Mouse (Mus musculus): ENCODE data around the gene Klhdc10. TPM values are rescaled to one million over a fixed set of nuclear protein-coding genes. Genes with fewer than 3 reads are reported as not detected.
A peak's percentile ranks its signal among the peaks of the same experiment; 100 is the strongest.

The Klhdc10 gene
- polyA plus RNA-seq, 1 experiment: 10.7 TPM

GRCm38 (mm10) chr6:30400146-30400545, 1.5 kb upstream of the Klhdc10 start:
- WGBS: 72% methylated on average over 5 of the region's 5 CpGs
- no peak for DNase-seq (ENCODE audit: low read depth, low spot score)

- WGBS: 2% methylated on average over 7 of the region's 7 CpGs
- no peak for DNase-seq (ENCODE audit: low read depth, low spot score)
Measured at GRCm38 (mm10) chr6:30400716-30401115, 952 bp upstream of the Klhdc10 start.

DNA sequence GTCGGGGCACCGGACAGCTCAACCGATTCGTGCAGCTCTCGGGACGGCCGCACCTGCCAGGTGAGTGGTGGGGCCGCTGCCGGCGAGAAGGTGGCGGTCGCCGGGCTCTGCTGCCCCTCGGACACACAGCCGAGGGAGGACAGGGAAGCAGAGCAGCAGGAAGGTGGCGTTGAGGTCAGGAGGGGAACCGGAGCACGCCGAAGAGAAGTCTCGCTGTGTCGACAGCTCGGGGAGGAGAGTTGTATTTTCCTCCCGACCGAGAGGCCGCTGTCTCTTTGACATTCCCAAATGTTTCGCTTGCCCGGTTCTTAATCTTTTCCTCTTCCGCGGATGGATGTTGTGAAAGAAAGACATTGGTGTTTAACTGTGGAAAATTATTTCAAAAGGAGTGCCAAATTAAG, 423 bp downstream of the Klhdc10 start:
- DNase-seq (ENCODE audit: low read depth, low spot score): no peak
- 1% methylated on average over 29 of the region's 29 CpGs for WGBS

GRCm38 (mm10) chr6:30403465-30403864, 1.8 kb downstream of the Klhdc10 start:
- peak; percentile 42 for DNase-seq (ENCODE audit: low read depth, low spot score)
- WGBS: 25% methylated on average over 4 of the region's 4 CpGs

DNA sequence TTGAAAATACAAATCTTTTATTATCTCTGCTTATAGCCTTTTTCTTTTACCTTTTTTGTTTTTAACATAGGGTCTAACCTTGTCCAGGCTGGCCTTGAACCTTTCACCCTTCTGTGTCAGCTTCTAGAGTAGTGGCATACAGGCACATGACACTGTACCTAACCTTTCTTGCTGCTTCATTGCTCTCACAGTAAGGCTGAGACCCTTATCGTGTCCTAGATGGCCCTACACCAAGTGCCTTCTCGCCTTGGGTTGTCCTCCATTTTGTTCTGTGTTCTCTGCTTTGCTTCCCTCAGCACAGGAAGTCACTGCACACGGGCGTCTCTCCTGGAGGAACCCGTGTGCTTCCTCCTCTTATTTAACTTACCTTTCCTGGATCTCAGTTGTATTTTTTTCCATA, 3.0 kb downstream of the Klhdc10 start:
- 68% methylated on average over 5 of the region's 5 CpGs for WGBS
- no peak for DNase-seq (ENCODE audit: low read depth, low spot score)

GRCm38 (mm10) chr6:30408276-30408675, 6.6 kb downstream of the Klhdc10 start:
- no peak for DNase-seq (ENCODE audit: low read depth, low spot score)
- 92% methylated on average over 4 of the region's 4 CpGs for WGBS

DNA sequence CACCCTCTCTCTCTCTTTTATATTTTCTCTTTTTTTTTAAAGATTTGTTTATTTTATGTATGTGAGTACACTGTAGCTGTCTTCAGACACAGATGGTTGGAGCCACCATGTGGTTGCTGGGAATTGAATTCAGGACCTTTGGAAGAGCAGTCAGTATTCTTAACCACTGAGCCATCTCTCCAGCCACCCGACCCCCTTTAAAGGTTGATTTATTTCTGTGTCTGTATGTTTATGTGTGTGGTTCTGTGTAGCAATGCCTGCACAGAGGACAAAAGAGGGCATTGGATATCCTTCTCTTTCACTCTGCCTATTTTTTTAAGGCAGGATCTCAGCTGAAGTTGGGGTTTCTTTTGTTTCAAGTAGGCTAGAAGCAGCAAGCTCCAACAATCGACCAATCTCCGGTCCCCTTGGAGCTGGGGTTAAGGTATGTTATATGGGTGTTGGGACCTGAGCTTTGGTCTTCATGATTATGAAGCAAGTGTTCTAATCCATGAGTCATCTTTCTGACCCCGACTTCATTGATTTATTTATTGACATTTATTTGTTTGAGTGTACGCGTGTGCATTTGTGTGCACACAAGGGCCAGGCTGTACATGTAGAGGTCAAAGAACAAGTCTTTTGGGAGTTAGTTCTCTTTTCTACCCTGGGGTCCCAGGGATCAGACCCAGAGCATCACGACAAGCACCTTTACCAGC, 7.9 kb downstream of the Klhdc10 start:
- WGBS: 78% methylated on average over 7 of the region's 7 CpGs
- no peak for DNase-seq (ENCODE audit: low read depth, low spot score)

DNA sequence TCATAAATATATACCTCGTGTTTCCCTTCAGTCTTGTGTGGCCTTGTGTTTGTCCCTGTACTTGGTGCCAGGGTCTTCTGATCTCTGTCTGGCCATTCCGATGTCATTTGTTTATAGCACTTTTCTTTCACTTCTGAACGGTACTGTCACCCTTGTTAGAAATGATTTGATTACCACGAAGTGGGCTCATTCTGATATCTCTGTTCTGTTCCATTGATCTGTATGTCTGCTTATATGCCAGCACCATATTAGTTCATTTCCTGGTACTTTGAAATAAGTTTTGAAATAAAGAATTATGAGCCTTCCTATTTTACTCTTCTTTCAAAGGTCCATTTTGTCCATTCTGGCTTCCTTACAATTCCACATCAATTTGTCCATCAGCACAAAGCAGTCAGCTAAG, 9.6 kb downstream of the Klhdc10 start:
- no peak for DNase-seq (ENCODE audit: low read depth, low spot score)
- 56% methylated on average over 4 of the region's 4 CpGs for WGBS

DNA sequence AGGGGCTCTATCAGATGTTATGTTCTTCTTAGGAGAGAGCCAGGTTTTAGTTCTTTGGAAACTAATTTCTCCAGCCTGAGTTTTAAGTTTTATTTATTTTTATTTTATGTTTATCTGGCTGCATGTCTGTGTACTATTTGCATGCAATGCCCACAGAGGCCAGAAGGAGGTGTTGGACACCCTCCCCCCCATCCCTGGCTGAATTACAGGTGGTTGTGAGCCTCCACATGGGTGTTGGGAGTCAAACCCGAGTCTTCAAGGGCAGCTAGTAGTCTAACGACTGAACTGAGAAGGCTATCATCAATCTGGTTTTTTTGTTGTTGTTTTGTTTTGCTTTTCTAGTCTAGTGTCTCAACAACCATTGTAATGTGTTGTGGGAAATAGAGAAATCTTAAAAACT, 14.5 kb downstream of the Klhdc10 start:
- no peak for DNase-seq (ENCODE audit: low read depth, low spot score)
- WGBS: 84% methylated on average over 2 of the region's 2 CpGs

DNA sequence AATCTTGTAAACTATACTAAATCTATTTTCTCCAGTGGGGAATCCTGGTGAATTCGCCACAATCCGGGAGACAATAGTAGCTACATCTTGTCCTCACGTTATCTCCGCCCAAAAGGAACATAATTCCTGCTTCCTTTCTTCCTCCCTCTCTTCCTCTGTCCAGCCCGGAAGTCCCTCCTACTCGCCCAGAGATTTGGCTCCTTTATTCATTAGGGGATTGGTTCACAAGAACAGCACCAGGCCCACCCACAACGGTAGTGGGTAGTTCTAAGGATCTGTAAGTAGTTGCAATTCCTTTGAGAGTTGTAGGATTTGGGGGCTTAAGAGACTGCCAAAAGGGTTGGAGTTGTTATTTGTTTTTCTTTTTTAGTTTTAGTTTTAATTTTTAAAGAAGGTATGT, 15.1 kb downstream of the Klhdc10 start:
- WGBS: 81% methylated on average over 7 of the region's 7 CpGs
- DNase-seq (ENCODE audit: low read depth, low spot score): no peak

GRCm38 (mm10) chr6:30432461-30433192, 31.0 kb downstream of the Klhdc10 start:
- 63% methylated on average over 3 of the region's 3 CpGs for WGBS
- DNase-seq (ENCODE audit: low read depth, low spot score): no peak

GRCm38 (mm10) chr6:30436476-30436875, 34.8 kb downstream of the Klhdc10 start:
- 85% methylated on average over 3 of the region's 3 CpGs for WGBS
- DNase-seq (ENCODE audit: low read depth, low spot score): no peak

DNA sequence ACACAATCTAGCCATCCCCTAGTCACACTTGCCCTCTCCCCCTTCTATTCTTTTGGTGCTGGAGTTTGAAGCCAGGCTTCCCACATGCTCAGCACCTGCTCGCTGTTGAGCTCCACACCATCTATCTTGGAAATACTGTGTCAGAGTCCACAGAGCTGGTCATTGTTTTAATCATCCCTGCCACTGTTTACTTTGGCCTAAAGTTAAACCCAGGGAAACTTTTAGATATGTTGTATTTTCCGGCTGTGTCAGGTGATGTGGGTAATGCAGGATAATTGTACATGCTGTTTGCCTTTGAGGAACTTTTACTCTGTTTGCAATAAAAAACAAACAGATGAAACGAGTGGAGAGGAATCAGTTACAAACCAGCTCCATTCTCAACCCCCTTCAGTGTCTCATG, 35.4 kb downstream of the Klhdc10 start:
- 22% methylated on average over 3 of the region's 3 CpGs for WGBS
- peak; percentile 22 for DNase-seq (ENCODE audit: low read depth, low spot score)

DNA sequence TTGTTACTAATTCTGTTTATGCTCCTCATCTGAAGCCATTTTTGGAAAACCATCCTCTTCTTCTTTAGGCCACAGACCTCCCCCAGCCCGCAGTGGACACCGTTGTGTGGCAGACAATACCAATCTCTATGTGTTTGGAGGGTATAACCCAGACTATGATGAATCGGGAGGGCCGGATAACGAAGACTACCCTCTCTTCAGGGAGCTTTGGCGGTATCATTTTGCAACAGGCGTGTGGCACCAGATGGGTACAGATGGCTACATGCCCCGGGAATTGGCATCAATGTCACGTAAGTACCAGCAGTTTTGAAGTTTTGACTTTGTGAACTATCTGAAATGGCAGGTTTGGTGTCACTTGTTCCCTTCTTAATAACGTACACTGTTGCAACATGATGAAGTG, 37.9 kb downstream of the Klhdc10 start:
- 98% methylated on average over 10 of the region's 10 CpGs for WGBS
- no peak for DNase-seq (ENCODE audit: low read depth, low spot score)

DNA sequence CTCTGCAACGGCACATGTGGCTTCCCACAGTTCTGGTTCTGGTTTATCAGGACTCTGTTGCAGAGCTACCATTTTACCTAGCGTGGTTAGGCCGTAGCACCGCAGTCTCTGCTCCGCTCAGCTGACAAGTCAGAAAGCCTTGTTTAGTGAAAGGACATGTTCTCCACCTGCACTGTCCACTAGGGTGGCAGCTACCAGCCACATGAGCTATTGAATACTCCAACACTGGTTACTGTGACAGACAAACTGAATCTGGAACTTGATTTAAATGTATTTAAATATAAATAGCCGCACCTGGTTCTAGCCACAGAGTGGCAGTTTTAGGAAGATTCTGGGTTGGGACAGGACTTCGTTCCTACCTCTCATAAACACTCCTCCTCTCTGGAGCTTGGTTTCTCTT, 55.3 kb downstream of the Klhdc10 start:
- 84% methylated on average over 7 of the region's 7 CpGs for WGBS
- DNase-seq (ENCODE audit: low read depth, low spot score): no peak

DNA sequence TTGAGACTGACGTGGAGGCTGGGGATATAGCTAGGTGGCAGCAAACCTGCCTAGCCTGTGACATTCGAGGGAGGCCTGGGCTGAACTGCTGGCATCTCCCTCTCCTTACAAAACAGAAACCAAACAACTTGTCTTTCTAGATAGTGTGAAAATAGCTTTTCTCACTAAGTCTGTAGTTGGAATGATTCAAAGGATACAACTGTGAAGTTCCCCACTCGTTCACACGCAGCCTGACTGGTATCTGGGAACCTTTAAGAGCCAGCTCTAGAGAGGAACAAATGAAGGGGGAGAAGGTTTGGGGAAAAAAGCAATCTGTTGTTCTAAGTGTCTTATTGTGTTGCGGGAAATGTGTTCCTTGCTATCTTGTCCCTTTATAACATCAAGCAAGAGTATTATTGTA, 57.0 kb downstream of the Klhdc10 start:
- WGBS: 92% methylated on average over 5 of the region's 5 CpGs

DNA sequence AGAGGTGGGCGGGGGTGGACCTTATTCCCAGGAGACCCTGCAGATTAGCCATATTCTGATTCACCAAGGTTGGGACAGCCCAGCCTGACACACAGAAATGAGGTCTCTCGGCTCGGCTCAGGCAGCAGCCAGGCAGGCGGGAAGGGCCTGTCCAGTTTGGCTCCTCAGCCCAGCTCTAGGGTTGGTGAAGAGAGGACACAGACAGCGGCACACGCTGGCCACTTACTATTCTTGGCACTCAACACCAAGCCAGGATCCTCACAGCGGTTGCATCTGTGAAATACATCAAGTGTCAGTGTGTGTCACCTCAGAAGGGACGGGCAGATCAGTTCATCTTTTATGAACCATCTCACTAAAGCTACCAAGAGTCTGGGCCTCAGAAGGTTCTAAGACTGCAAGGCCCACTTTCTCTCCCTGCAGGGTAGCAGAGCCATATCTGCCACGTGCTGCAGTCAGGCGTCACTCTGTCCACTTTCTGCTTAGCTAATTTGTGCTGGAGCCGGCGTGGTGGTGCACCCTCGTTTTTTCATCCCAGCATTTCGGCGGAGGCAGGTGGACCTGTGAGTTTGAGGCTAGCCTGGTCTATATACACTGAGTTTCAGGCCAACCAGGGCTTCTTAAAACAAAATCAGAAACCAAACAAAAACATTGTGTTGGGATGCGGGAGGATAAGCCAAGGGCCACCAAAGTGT, 57.5 kb downstream of the Klhdc10 start:
- WGBS: 71% methylated on average over 16 of the region's 16 CpGs
- no peak for DNase-seq (ENCODE audit: low read depth, low spot score)

More for the DNA sequence above, 57.0 kb downstream of the Klhdc10 start:
- no peak for DNase-seq (ENCODE audit: low read depth, low spot score)

DNA sequence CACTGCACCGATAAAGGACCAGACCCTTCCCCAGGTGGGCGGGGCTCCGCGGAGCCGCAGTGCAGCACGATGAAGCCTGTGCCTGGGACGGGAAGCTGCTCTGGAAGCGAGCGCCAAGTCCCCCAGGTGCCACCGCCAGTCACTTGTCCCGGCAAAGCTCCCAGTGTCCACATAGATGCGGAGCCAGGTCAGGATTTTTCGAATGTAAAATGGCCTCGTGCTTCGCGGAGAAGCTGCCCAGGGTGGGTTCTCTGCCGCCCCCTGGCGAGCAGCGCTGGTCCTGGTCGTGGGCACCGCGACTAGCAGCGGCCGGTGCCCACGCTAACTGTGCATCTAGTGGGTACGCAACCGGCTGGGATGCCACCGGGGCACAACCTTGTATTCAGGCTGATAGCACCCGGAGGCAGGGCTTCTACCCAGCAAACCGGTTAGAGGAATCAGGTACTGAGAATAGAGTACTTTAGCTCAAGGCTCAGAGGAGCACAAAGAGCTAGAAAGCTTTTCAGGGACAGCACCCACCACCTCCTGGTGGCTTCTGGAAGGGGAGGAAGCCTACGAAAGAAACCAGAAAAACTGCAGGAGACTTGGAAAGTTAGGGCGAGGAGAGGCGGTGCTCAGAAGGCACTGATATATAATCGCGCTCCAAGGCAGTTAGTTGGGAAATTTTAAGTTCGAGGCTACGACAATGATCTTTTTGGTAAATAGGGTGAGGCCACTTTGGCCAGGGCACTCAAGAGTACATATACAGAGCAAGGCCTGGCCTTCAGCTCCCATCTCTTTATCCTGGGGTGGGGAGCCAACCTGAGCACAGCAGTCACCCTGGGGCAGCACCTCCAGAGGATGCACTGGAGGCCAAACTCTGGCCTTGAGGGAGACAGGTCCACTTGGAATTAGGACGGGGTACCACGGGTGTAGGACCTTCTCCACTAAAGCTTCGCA, 58.4 kb downstream of the Klhdc10 start:
- 14% methylated on average over 40 of the region's 40 CpGs for WGBS
- DNase-seq (ENCODE audit: low read depth, low spot score): peak; percentile 19

- 57% methylated on average over 19 of the region's 19 CpGs for WGBS
- no peak for DNase-seq (ENCODE audit: low read depth, low spot score)
Measured at GRCm38 (mm10) chr6:30460750-30461446, 59.2 kb downstream of the Klhdc10 start.
